Mouse (Mus musculus) left cerebral cortex, adult 8-10 months (tissue): Measurements from ENCODE around the gene Mfsd2a. TPM values are rescaled to one million over a fixed set of nuclear protein-coding genes. Genes with fewer than 3 reads are reported as not detected.
"Not testable (repeated sequence)": the region's sequence is repeated elsewhere in the genome, so short reads cannot be mapped to it uniquely, and the experiment has no call there.

Experiments
- DNase-seq, 2 experiments: peaks; one replicate each; pipeline ENCODE4 v3.0.0; 2022; ENCODE audit warnings: low spot score in 2 of 2
- total RNA-seq, 4 experiments: library from RNA; stranded (reverse); gene quantifications; 2 replicates each; pipeline ENCODE4 v1.2.4; 2022

The Mfsd2a gene
- total RNA-seq: 10 to 100 TPM; 16.4 to 24.8 (median 20.1) TPM

- peak; percentile 32 to 45 for DNase-seq
Measured at GRCm38 (mm10) chr4:122961100-122961567, at the start of gene Mfsd2a. Mfsd2a (minus strand) TSS chr4:122961188.

GRCm38 (mm10) chr4:123005054-123005966 is 44.3 kb upstream of the Mfsd2a start:
- DNase-seq: peak in 1 of 2 experiments; percentile 90

GRCm38 (mm10) chr4:123000617-123001342 is 39.8 kb upstream of the Mfsd2a start:
- DNase-seq: no peak

GRCm38 (mm10) chr4:123000130-123000529 is 39.1 kb upstream of the Mfsd2a start:
- DNase-seq: no peak

- no peak for DNase-seq
Measured at GRCm38 (mm10) chr4:122999263-122999691, 38.3 kb upstream of the Mfsd2a start.

GRCm38 (mm10) chr4:122998537-122999262 is 37.7 kb upstream of the Mfsd2a start:
- DNase-seq: no peak

- no peak for DNase-seq
Measured at GRCm38 (mm10) chr4:122996618-122997381, 35.8 kb upstream of the Mfsd2a start.

GRCm38 (mm10) chr4:122996221-122996617 is 35.2 kb upstream of the Mfsd2a start:
- no peak for DNase-seq

- DNase-seq: peak; percentile 78 to 93
Measured at GRCm38 (mm10) chr4:122995404-122996220, 34.6 kb upstream of the Mfsd2a start, which contains the start of gene Mycl. Mycl (plus strand) TSS chr4:122995652.

- no peak for DNase-seq
Measured at GRCm38 (mm10) chr4:122992276-122992675, 31.3 kb upstream of the Mfsd2a start.

GRCm38 (mm10) chr4:122991177-122991576 is 30.2 kb upstream of the Mfsd2a start:
- DNase-seq: no peak

- DNase-seq: not testable (repeated sequence)
Measured at GRCm38 (mm10) chr4:122988004-122988403, 27.0 kb upstream of the Mfsd2a start.

DNA sequence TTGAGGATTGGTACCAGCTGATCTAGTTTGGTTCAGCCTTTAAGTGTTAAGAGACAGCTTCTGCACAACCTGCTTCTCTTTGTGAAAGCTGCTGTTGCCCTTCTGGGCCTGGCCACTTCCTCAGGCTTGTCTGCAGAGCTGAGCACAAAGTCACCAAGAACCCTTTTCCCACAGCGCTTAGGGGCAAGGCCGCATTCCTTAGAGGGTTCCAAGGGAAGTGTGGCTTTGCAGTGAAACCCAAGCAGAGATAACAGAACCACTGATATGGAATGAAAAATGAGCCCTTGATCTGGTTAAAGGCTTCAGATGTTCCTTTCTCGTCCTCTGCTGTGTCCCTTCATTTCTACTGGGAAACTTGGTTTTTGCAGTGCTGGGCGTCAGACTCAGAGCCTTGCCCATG is 26.4 kb upstream of the Mfsd2a start:
- DNase-seq: no peak

DNA sequence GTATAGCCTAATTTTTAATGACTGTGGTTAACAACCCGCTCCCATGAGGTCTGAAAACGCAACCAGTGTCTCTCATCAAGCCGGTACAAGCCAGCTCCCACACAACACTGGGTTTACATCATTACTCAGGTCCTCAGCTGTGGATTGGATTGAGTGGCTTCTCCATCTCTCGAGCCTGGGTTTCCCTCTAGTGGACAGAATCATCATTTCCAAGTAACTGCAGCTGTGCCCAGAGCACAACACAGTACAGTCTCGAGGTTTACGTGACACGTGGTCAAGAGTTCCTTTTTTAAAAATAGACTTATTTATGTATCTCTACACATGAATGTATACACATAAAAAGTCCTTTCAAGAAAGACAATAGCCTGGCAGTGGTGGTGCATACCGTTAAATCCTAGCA is 24.1 kb upstream of the Mfsd2a start:
- DNase-seq: peak; percentile 30 to 56

- no peak for DNase-seq
Measured at GRCm38 (mm10) chr4:122983486-122984261, 22.7 kb upstream of the Mfsd2a start.

- no peak for DNase-seq
Measured at GRCm38 (mm10) chr4:122982537-122982936, 21.5 kb upstream of the Mfsd2a start.

DNA sequence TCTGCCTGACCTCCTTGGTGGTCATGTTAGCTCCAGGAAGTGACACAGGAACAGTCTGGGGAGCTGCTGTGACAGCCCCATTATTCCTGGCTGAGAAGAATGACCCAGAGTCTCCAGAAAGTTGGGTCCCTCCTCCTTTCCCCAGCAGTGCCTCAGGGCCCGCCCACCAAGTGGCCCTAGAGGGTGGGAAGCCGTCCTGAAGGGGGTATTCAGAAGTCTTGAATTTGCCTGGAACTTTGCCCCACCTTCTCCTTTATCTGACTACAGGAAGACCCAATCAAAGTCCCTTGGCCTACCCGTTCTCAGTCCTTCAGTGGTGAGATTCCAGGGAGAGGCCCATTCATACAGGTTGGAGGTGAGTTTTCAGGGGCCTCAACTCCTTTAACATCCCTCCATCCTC is 20.9 kb upstream of the Mfsd2a start:
- DNase-seq: no peak

DNA sequence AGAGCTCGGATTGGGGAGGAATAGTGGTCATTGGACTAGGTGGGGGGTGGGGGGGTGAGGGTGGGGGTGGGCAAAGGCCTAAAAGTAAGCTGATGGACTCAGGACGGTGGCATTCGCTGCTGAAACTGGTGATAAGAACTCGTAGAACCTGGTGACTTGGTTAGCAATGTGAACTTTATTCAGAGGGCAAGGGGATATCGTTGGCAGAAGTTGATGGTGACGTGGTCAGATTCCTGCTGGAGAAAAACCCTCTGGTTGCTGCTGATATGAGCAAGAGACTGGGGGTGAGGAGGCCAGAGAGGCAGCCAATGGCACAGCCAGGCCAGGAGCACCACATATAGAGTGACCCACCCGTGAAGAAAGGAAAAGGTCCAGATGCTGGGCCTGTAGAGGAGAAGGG is 20.2 kb upstream of the Mfsd2a start:
- DNase-seq: no peak

GRCm38 (mm10) chr4:122980684-122981083 is 19.7 kb upstream of the Mfsd2a start:
- no peak for DNase-seq
